Mouse (Mus musculus) kidney, postnatal 4 days (tissue): ENCODE data around the gene Lrrc3b.

ENCODE experiments used
- DNase-seq, 2 experiments: peaks; one replicate each; pipeline ENCODE4 v3.0.0; 2021; ENCODE audit warnings: mixed read lengths in 2 of 2

Gene Lrrc3b

DNA sequence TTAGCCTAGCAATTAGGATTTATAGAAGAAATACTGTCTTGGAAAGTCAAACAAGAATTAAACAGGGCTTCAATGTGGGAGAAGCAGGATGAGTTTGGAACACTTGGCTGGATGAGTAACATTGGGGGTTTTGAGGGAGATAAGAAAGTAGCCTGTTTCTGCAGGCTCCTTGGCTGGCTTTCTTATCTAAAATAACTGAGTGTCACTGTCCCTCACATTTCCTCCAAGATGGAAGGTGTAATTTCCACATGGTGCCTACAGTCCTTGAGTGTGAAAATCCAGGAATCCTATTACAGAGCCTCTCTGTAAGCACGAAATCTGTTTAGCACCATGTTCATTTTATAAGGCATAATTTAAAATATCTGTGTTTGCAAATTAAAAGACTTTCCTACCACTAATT, 112.9 kb downstream of the Lrrc3b start:
- DNase-seq: no peak

DNA sequence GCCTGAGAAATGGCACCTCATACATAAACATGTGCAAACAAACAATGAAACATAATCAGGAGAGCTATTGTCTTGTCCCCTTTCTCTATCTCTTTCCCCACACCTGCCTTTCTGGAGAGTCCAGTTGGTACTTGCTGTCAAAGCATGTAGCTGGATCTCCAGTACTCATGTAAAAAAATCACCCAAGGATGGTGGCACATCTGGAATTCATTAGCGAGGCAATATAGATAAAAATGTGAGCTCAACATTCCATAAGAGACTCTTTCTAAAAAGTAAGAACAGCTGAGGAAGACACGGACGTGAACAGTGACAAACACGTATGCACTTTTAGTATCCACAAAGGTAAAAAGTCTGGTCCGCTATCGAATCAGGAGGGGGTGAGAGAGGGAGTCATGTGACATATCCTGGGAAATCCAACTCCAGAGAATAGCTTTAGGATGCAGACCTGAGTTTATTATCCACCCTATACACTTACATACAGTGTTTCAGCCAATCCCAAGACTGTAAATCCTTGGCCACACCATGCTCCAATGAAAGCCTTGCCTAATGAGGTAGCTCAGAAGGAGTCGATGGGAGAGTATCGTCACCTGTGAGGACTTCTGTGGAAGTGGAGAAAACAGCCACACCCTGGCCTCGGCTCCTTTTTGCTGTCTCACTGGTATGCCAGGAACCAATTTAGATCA, 116.2 kb downstream of the Lrrc3b start:
- DNase-seq: no peak

DNA sequence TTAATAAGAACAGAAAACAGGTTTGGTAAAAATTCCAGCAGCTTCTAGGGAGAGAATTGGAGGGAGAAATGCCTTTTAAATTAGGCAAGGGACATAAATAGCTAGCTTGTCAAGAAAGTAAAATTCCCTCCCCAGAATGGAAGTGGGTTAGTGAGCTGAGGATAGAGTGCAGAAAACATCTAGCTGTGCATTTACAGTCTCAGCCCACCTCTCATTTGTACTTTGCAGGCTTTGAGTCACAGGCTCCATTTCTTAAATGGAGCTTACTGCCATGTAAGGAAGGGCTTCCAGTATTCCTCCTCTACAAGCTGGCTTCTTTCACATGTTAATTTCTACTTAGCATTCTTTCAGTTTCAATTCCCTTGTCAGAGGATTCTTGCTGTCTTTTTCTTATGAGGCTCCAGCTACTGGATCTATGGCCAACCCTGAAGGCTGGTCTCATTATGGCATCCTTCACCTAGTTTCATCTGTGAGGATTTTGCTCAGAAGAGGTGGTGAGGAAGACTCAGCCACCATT, 119.3 kb downstream of the Lrrc3b start:
- DNase-seq: no peak

DNA sequence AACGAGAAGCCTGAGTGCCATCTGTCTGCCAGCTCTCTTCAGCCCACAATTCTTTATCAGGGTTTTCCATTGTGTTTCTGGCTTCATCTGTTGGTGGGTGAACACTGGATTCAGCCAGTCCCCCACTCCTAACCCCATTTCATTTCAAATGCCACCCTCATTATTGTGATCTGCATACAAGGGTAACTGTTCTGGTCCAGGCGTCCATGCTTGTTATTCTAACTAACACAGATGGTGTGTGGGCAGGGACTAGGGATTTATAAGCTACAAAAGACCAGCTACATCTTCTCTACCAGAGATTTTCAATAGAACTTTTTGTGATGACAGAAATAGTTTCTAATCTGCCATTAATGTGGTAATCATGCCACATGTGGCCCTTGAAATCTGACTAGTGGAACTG, 130.2 kb downstream of the Lrrc3b start:
- DNase-seq: no peak
